Mouse (Mus musculus) testis, adult 2 months (tissue): ENCODE measurements around the gene Cdipt. TPM values are rescaled to one million over a fixed set of nuclear protein-coding genes. Genes with fewer than 3 reads are reported as not detected.
A peak's percentile ranks its signal among the peaks of the same experiment; 100 is the strongest.

Experiments used
- H3K27ac ChIP-seq: fragments of 200-500 bp; 2 replicates; pipeline ENCODE4 v1.5.1; 2012; ENCODE audit warnings: low read depth, low read length; ENCODE audit not compliant: control insufficient read depth, insufficient read depth
- H3K27me3 ChIP-seq: fragments of 200-500 bp; 2 replicates; pipeline ENCODE4 v1.6.1; 2012; ENCODE audit warnings: mild to moderate bottlenecking, low read length, moderate library complexity; ENCODE audit not compliant: control insufficient read depth, insufficient read depth
- H3K36me3 ChIP-seq: fragments of 200-500 bp; 2 replicates; pipeline ENCODE4 v1.6.1; 2012; ENCODE audit warnings: mild to moderate bottlenecking, low read length; ENCODE audit not compliant: control insufficient read depth, insufficient read depth
- H3K4me1 ChIP-seq: fragments of 200-500 bp; 2 replicates; pipeline ENCODE4 v1.6.1; 2012; ENCODE audit warnings: low read length; ENCODE audit not compliant: control insufficient read depth, insufficient read depth
- H3K4me3 ChIP-seq: fragments of 200-500 bp; 2 replicates; pipeline ENCODE4 v1.5.1; 2012; ENCODE audit warnings: low read depth, mild to moderate bottlenecking, low read length, moderate library complexity, mixed read lengths; ENCODE audit not compliant: control insufficient read depth
- CTCF ChIP-seq: fragments of 200-500 bp; IDR thresholded peaks from 2 replicates; pipeline ENCODE4 v1.5.1; 2012; ENCODE audit warnings: low read depth, mild to moderate bottlenecking, inconsistent platforms, low read length, moderate library complexity; ENCODE audit not compliant: control insufficient read depth, insufficient read depth, insufficient replicate concordance
- POLR2A ChIP-seq: fragments of 200-500 bp; IDR thresholded peaks from 2 replicates; pipeline ENCODE4 v1.6.1; 2012; ENCODE audit warnings: low read depth, mild to moderate bottlenecking, inconsistent platforms, low read length, moderate library complexity; ENCODE audit not compliant: control insufficient read depth
- polyA plus RNA-seq: library from polyadenylated mRNA; depleted of rRNA; stranded (reverse); fragments of >200 nt; gene quantifications from 2 replicates; pipeline ENCODE4 v1.2.3, GENCODE M21; 2012

Cdipt gene
- polyA plus RNA-seq, 1 experiment = 84.9 TPM

DNA sequence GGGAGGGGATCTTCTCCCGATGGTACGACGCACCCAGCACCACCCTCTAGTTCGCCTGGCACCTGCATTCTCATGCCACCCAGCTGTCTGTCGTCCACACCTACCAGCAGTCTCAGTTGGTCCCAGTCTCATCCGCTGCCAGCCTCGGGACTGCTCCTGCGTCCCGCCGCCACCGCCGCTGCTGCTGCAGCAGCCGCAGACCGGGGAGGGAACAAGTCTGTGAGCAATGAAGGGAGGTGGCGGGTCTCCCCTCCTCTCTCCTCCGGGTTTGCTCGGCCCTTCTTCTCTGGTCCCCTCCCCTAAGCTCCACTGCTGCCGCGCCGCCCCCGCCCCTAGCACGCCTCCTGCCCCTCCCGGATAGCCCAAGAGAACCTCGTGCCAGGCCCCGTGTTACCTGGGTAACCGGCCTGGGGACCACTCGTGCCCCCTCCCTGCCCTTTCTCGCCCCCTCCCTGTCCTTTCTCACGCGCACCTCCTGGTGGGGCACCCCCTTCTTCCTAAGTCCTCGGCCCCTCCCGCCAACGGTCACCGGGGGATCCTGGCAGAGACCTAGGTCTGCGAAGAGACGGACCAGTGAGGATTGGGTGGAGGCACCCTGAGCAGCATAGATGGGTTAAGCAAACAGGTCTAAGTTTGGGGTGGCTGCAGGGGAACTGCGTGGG lies 45.3 kb downstream of the Cdipt start, which contains the start of the genes Gm42742 and Prrt2:
Gene Gm42742, minus strand, starts transcription at position 197 of the 662 bp plus-strand sequence.
Gene Prrt2, minus strand, starts transcription at position 311 of the 662 bp plus-strand sequence.
- TF ChIP-seq CTCF = no peak
- 0 out of 2 replicates have a peak, but pooled peaks have one; percentile 11 for TF ChIP-seq POLR2A
- Histone ChIP-seq H3K36me3 (no peaks in the 10 kb centered on the region), H3K27ac (peak within 1 kb of the TSS; percentile 46), H3K27me3 (no peaks in the 10 kb centered on the region), H3K4me1 (peaks cover 32% of the 10 kb centered on the region), H3K4me3 (peak within 1 kb of the TSS; percentile 75)

DNA sequence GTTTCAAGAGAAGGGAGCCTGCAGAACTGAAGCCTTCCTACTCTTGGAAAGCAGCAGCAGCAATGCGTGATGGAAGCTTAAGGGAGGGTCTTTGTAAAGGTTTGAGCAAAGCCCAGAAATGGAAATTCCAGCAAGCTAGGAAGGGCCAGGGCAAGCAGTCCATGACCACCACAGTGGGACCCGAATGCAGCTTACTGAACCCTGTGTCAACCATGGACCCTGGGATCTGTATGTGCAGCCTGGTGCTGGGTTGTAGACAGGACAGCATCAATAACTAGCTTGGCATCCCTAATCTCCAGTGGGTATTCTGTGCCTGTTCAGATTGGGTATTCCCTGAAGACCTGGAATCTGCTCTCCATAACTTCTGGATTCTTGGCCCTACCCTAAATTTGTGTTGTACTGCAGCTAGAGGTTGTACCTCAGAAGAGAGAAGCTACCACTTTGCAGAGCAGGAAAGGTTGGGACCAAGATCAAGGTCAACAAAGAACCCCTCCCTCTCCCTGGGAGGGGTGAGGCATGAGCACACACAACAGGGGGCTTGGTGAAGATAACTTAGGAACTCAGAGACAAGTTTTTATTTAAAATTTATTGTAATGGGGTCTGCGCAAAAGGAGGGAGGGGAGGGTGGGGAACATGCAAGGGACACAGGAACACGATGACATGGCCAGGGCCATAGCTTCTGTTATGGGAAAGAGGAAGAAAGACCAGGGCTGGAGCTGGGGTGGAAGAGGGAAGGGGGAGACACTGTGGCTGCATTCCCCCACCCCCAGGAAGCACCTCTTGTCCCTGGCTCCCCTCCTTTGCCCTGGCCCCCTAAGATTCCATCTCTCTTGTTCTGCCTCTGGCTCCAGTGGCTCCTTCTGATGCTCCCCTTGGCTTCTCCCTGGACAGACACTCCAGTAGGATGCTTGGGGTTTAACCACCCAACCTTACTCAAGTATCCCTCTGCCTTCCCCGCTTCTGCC lies 46.1 kb downstream of the Cdipt start:
- Histone ChIP-seq H3K4me3 (peak overlapping the region; percentile 70), H3K4me1 (peaks cover 26% of the 10 kb centered on the region), H3K27me3 (no peaks in the 10 kb centered on the region), H3K36me3 (no peaks in the 10 kb centered on the region), H3K27ac (peak overlapping the region; percentile 46)
- no peak for TF ChIP-seq CTCF
- no peak; the same call in 1 of the 2 replicates for TF ChIP-seq POLR2A

DNA sequence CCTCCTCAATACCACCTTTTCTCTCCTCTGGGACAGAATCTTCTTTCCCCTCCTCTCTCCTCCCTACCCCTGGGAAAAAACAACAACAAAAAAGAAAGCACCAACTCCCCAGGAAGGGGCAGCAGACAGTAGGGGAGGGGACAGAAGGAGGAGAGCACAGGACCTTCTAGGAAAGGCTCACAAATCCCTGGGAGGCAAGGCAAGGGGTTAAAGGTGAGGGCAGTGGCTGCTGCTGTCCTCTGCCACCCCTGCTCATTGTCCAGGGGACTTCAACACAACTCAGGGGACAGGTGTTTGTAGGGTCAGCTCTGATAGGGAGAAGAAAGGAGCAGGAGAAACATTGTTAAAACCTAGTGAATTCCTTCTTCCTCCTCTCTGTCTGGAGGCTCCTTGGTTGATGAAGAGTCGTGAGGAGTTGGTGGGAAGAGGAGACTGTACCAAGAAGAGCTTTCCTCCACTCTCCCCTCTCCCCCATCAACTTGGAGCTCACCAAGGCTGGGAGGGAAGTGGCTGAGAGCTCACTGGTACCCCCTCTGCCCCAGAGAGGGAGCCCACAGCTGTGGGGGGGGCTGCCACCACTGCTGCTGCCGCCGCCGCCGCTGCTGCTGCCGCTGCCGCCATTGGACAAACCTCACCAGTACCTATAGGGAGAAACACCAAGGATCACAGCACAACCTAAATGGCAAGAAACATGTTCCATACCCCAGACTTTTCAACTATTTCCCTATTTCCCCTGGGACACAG lies 47.0 kb downstream of the Cdipt start:
- TF ChIP-seq POLR2A (no peak), CTCF (no peak)
- no peaks in the 10 kb centered on the region for H3K27me3 ChIP-seq
- H3K4me1 ChIP-seq = peaks cover 29% of the 10 kb centered on the region
- H3K27ac ChIP-seq = 0 out of 2 replicates have a peak overlapping the region, but pooled peaks have one; percentile 10
- no peaks in the 10 kb centered on the region for H3K36me3 ChIP-seq
- no peak overlapping the region; the same call in 1 of the 2 replicates for H3K4me3 ChIP-seq

- H3K27ac ChIP-seq = no peak overlapping the region
- H3K36me3 ChIP-seq = no peaks in the 10 kb centered on the region
- TF ChIP-seq POLR2A (no peak), CTCF (no peak)
Measured at GRCm38 (mm10) chr7:127023272-127023691, 47.6 kb downstream of the Cdipt start.

DNA sequence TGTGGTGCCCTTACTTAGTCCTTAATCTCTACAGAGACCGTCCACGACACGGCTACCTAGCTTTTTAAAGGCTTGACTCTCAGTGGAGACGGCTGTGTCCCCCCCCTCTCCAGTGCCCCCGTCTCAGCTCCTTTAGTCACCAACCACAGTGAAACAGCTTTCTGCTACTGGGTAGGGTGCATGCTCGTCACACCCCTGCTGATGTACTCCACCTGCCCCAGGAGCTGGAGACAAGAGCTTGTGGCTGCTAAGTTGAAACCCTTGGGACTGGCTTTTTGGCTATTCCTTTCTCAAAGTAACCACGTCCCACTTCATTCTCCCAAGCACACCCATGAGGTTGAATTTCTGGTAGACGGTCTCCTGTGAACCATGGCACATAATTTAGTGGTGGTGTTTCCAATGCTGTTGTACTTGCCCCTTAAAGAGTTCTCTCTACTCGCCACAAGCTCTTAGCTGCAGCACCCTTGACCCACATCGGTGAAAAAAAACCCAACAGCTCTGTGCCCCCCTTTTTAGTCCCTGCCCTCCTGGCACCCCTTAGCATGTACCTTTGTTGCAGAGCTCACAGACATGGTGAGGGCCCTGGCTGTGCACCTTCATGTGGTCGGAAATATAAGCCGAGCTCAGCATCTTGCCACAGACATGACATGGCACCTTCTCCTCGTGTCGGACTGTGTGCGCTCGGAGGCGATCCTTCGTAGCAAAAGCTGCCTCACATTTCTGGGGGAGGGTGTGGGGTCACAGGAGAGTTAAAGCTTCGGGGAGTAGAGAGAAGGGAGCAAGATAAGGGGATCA lies 48.4 kb downstream of the Cdipt start:
- Histone ChIP-seq H3K4me3 (no peak overlapping the region), H3K4me1 (peaks cover 35% of the 10 kb centered on the region), H3K27ac (no peak overlapping the region; the same call in 1 of the 2 replicates), H3K36me3 (no peaks in the 10 kb centered on the region), H3K27me3 (no peaks in the 10 kb centered on the region)
- TF ChIP-seq POLR2A (no peak), CTCF (no peak)

More at GRCm38 (mm10) chr7:127023272-127023691, 47.6 kb downstream of the Cdipt start:
- H3K4me3 ChIP-seq = no peak overlapping the region
- no peaks in the 10 kb centered on the region for H3K27me3 ChIP-seq
- peaks cover 35% of the 10 kb centered on the region for H3K4me1 ChIP-seq
